Mouse (Mus musculus) right cerebral cortex, postnatal 14 days (tissue): ENCODE data around the gene Spout1.
A peak's percentile ranks its signal among the peaks of the same experiment; 100 is the strongest.

Source experiments
- DNase-seq: peaks from one replicate; pipeline ENCODE4 v3.0.0; 2022

The Spout1 gene

DNA sequence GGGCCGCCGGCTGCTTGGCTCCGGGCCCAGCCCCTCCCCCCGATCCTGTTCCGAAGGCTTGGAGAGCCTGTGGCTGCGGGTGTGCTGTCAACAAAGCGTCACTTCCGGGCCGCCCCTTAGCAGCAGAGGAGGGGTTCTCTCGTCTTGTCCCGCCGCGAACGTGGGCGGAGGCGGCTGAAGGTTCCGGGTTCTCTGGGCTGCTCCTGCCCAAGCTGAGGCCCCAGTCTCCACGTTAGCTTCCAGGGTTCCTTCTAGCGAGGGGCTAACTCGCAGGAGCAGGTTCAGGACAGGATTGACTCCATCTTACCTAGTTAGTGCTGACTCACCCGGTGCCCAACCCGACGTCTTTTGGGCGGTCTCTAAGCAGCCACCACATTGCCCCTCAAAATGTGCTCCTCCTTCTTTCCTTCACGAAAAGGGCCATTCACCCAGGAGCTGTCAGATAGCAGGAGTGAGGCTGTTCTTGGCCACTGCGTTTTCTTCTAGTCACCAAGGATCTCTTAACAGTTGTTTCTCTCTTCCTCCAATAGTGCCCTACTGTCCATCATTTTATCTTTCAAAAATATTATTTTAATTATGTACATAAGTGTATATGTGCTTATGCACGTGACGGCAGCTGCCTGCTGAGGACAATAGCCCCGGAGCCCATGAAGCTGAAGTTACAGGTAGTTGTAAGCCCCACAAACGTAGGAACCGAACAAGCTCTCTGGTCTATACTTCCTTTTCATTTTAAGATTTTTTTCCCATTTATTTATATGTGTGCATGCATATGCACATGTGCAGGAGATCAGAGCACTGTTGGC is 53.6 kb downstream of the Spout1 start, which contains the start of gene Zer1:
Gene Zer1 (minus strand): TSS at position 114 of the 803 bp plus-strand sequence.
- peak; percentile 95 for DNase-seq

DNA sequence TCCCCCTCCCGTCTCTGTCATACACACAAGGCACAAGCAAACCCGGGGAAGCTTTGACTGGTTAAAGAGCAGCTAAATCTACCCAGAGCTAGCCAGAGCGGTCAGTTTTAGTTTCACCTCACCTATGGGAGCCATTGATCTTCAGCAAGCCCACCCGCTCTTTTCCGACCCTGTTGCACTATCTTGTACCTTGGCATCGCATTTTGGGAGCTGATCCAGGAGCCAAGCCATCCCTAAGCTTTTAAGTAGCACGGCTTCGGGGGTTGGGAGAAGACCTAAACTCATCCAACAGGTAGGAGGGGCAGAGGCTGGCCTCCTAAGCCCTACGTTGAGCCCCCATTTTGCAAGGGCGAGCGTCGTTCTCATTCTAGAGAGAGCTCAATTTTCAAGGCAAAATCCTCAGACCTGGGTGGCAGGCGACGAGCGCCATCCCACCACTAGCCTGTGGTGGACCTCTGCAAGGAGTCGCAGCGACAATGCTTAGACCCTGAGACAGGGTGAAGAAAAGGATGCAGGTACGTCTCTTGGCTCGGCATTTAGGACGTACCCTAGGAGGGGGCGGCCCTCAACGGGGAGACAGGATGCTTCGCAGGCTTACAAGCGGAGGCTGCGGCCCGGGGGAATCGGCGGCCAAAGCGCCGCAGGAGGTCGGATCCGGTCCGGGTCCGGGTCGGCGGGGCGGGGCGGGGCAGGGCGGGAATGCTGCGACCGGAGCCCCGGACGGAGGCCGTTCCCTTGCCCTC is 54.4 kb downstream of the Spout1 start:
- DNase-seq = no peak
